Mouse (Mus musculus) urinary bladder, adult 2 months (tissue): ENCODE results near the gene Bora. TPM values are rescaled to one million over a fixed set of nuclear protein-coding genes. Genes with fewer than 3 reads are reported as not detected.
A peak's percentile ranks its signal among the peaks of the same experiment; 100 is the strongest.
"Not testable (repeated sequence)": the region's sequence is repeated elsewhere in the genome, so short reads cannot be mapped to it uniquely, and the experiment has no call there.

Experiments
- DNase-seq: peaks from one replicate; pipeline ENCODE4 v3.0.0; 2022; ENCODE audit warnings: low spot score
- polyA plus RNA-seq: library from polyadenylated mRNA; depleted of rRNA; stranded (reverse); fragments of >200 nt; gene quantifications from 2 replicates; pipeline ENCODE4 v1.2.3, GENCODE M21; 2012; rRNA removed

Bora gene
- 3.6 and 3.9 TPM in 2 replicates for polyA plus RNA-seq

DNA sequence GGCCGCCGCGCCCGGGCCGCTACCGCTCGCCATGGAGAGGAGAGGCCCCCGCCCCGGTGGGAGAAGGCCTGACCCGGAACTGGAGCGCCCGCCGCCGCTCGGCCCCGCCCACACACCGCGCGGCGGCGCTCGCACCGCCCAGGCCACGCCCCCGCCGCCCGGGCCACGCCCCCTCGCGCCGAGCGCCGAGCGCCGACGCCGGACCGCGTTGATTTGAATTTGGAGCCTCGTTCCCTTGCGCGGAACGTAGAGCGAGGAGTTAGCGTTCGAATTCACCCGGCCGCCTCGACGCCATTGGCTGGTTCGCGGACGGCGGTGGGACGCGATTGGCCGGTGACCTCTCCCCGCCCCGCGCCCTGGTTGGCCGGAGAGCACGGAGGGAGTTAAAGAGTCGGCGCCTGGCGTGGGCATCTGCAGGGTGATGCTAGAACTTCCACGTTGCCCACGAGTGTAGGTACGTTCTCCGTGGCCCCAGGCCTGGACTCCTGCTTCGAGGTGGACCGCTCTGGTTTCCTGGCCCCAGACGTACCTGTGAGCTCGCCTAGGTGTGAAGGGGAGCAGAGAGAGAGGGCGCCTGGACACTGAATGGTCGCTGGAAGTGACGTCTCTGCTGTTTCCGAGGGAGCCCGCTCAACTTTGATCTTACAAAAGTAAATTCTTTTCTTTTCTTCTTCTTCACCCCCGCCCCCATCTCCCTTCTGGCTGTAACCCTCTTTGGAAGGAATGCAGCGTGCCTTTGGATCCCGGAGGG is at the start of gene Bora, which contains the start of gene Mzt1:
TSS of gene Bora (plus strand) at position 192 of the 751 bp plus-strand sequence.
TSS of gene Mzt1 (minus strand) at position 104 of the 751 bp plus-strand sequence.
- DNase-seq = peak; percentile 86

- DNase-seq = no peak
Observed at GRCm38 (mm10) chr14:99010224-99010919, 35.6 kb upstream of the Bora start.

DNA sequence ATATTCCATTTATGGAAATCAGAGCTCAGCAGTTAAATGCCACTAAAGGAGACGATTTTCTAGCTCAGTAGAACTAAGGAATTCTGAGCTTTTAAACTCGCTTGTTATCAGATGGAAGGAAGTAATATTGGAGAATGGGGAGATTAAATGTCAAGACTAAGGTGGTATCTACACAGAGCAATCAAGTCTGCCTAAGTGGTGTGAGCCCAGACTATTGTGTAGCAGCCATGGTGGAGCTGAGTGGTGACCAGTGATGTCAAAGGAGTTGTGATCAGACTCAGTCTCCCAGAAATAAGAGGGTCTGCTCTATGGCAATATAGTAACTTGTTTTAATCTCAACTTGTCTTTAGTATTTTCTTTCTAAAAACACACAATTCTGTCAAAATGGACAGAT is 35.1 kb upstream of the Bora start:
- no peak for DNase-seq

GRCm38 (mm10) chr14:99018691-99019090 is 27.3 kb upstream of the Bora start:
- DNase-seq = no peak

DNA sequence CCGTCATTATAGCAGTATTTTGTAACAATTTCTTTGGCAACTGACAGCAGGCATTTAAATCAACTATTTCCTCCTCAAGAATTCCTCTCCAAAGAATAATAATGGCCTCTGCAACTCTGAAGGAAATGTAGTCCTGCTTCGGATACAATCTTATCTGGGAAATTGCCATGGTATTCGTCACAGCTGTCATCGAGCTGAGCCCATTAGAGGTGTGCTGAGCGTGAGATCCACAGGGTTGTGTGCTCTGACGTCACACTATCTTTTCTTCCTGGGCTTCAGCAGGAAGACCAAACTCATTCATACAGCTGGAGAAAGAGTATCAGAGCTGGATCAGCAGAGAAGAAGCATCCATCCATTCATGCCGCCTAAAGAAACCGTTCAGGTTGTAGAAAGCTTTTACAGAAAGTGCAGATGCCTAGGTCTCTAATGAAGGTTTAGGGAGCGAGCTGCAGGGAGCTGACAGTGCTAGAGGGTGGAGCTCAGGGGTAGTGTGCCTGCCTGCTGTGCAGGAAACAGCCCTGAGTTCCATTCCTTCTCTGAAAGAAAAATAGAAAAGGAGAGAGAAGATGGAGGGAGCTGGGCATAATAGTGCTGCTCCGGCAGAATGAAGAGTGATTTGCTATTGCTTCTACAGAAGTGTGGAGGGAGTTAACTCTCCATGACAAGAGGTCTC is 26.8 kb upstream of the Bora start:
- no peak for DNase-seq

- DNase-seq = no peak
Observed at GRCm38 (mm10) chr14:99022346-99023086, 23.5 kb upstream of the Bora start.

DNA sequence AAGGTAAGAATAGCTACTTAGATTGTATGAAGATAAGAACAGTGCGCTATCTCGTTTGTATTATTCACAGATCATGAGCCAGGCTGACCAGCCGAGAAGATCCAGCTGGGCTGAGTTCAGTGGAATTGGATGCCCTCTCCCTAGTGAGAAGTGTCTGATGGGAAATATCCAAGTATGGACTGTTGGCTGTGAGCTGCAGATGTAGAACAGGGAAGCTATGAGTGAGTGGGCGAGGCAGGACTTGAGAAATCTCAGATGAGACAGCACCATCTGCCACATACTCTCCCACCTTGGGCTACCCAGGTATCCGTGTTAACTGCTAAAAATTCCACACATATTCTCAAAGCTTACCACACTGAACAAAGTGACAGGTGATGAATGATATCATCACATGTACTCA is 16.0 kb upstream of the Bora start:
- DNase-seq = no peak

DNA sequence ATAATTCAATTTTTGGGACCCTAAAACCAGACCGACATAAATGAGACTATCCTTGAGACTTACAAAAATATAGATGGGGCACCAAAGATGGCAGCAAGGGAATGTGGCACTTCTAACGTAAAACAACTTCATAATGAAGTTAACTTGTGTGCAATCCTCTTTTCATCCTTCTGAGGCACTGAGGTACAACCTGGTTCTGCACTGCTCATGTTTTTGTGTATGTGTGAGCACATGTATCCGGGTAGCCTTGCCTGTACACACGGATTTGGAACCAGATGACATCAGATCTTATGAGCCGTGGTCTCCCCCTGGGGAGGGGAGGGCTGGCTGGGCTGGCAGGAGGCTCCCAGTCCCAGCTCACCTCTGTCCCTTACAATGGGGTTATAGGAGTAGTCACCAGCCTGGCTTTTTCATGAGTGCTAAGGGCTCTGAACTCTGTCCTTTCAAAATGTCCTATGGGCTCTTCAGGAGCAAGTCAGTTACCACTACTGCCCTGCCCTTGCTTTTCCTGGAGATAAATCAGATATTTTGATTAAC is 14.6 kb upstream of the Bora start:
- DNase-seq = no peak

- no peak for DNase-seq
Observed at GRCm38 (mm10) chr14:99032596-99032995, 13.4 kb upstream of the Bora start.

GRCm38 (mm10) chr14:99034851-99035250 is 11.2 kb upstream of the Bora start:
- DNase-seq = not testable (repeated sequence)

- no peak for DNase-seq
Observed at GRCm38 (mm10) chr14:99036039-99036438, 10.0 kb upstream of the Bora start.

DNA sequence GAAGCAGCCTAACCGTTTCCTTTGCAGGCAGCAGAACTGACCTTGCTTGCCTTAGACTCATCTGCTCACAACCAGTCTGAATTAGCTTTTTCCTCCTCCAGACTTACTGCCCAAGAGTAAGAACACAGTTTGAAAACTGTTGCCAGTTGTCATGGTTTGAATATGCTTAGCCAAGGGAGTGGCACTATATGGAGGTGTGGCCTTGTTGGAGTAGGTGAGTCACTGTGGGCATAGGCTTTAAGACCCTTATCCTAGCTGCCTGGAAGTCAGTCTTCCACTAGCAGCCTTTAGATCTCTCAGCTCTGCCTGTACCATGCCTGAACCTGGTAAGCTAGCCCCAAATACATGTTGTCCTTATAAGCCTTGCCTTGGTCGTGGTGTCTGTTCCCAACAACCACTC is 8.3 kb upstream of the Bora start:
- DNase-seq = no peak

GRCm38 (mm10) chr14:99039308-99039707 is 6.7 kb upstream of the Bora start:
- DNase-seq = not testable (repeated sequence)

- DNase-seq = no peak
Observed at GRCm38 (mm10) chr14:99041416-99041815, 4.6 kb upstream of the Bora start.

DNA sequence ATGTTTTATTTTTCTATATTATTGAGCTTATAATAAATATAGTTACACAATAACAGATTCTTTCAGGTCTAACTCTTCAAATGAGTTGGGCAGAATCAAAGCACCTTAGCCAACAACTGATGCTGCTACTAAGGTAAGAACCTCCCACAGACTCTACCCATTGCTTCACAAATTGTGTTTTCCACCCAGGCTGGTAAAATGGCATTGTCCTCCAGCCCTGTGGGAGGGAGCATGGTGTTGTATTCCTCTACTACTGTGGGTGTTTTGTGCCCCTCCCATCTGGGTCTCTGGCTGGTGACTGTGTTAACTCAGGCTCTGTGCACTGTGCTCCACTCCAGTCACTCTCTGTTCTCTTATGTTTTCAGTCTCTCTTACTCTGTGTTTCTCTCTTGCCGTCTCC is 2.5 kb upstream of the Bora start:
- DNase-seq = no peak

- DNase-seq = no peak
Observed at GRCm38 (mm10) chr14:99044096-99044495, 1.9 kb upstream of the Bora start.

GRCm38 (mm10) chr14:99044718-99045117 is 1.3 kb upstream of the Bora start:
- no peak for DNase-seq

GRCm38 (mm10) chr14:99045378-99046030 is 518 bp upstream of the Bora start:
- no peak for DNase-seq

GRCm38 (mm10) chr14:99046782-99047181 is 760 bp downstream of the Bora start:
- DNase-seq = no peak

- no peak for DNase-seq
Observed at GRCm38 (mm10) chr14:99058959-99059586, 13.1 kb downstream of the Bora start.

DNA sequence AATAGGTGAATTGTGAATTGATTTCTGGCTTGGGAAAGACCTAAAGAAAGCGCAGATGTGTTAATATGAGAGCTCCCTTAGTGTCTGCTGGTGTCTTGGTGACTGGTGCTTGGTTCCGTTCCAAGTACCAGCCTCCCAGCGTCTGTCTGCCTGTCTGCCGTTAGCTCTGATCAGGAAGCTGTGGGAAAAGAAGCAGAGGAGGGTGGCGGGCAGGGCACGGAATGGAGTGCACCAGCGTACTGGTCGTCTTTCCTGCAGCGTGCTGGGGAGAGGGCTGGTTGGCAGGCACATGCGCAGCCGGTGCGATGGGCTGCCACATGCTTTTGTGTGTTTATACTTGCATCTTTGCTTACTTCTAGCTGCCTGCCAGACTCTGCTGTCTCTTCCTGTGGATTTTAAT is 14.6 kb downstream of the Bora start:
- no peak for DNase-seq
